Mouse (Mus musculus): ENCODE measurements around the gene Crybb1.

The Crybb1 gene

GRCm38 (mm10) chr5:112302310-112302709 is 46.7 kb downstream of the Crybb1 start:
- no peak for DNase-seq (ENCODE audit: low spot score in 2 of 2)

GRCm38 (mm10) chr5:112305842-112306241 is 50.2 kb downstream of the Crybb1 start:
- DNase-seq (ENCODE audit: low spot score in 2 of 2) = no peak

GRCm38 (mm10) chr5:112313222-112313885 is 57.7 kb downstream of the Crybb1 start:
- DNase-seq (ENCODE audit: low spot score in 2 of 2) = no peak

- no peak for DNase-seq (ENCODE audit: low spot score in 2 of 2)
Observed at GRCm38 (mm10) chr5:112316468-112316867, 60.9 kb downstream of the Crybb1 start.

- no peak for DNase-seq (ENCODE audit: low spot score in 2 of 2)
Observed at GRCm38 (mm10) chr5:112317328-112317727, 61.7 kb downstream of the Crybb1 start.
